Mouse (Mus musculus) ovary, adult 2 months (tissue): Measurements from ENCODE around the gene Serac1. TPM values are rescaled to one million over a fixed set of nuclear protein-coding genes. Genes with fewer than 3 reads are reported as not detected.

Source experiments
- polyA plus RNA-seq: library from polyadenylated mRNA; depleted of rRNA; stranded (reverse); fragments of >200 nt; gene quantifications from 2 replicates; pipeline ENCODE4 v1.2.3, GENCODE M21; 2012; rRNA removed

Gene Serac1
- polyA plus RNA-seq: 3.3 and 4.8 TPM in 2 replicates

GRCm38 (mm10) chr17:6079287-6080122, at the start of gene Serac1, which contains the start of gene Gtf2h5:
TSS of gene Serac1 (minus strand) at chr17:6079741.
TSS of gene Gtf2h5 (plus strand) at chr17:6079786.

GRCm38 (mm10) chr17:6106361-6107014, 26.9 kb upstream of the Serac1 start, which contains the start of gene Tulp4:
TSS of gene Tulp4 (plus strand) at chr17:6106437.

Other genes with a start within 250 kb of the Serac1 start
- gene Snx9, start 238.4 kb downstream of the Serac1 start, polyA plus RNA-seq: 34.5 and 40.7 TPM in 2 replicates
- 7.9 and 8.7 TPM in 2 replicates for gene Synj2, start 138.5 kb downstream of the Serac1 start, polyA plus RNA-seq
- gene Gtf2h5, start within 50 bp of the Serac1 start, polyA plus RNA-seq: 8.6 and 9.3 TPM in 2 replicates
- gene Tulp4, start 26.7 kb upstream of the Serac1 start, polyA plus RNA-seq: 74.2 and 87.4 TPM in 2 replicates
- gene Tmem181a, start 177.1 kb upstream of the Serac1 start, polyA plus RNA-seq: 17.2 and 19.2 TPM in 2 replicates
- 3.9 and 4.0 TPM in 2 replicates for gene Dynlt1a, start 237.8 kb upstream of the Serac1 start, polyA plus RNA-seq